Mouse (Mus musculus) WW6 (cell line): ENCODE data around the gene Coa3.
"Not testable (repeated sequence)": the region's sequence is repeated elsewhere in the genome, so short reads cannot be mapped to it uniquely, and the experiment has no call there.

Source experiments
- DNase-seq: peaks from one replicate; pipeline ENCODE4 v3.0.0-alpha.2; 2013; ENCODE audit warnings: low read depth, low spot score

Gene Coa3

DNA sequence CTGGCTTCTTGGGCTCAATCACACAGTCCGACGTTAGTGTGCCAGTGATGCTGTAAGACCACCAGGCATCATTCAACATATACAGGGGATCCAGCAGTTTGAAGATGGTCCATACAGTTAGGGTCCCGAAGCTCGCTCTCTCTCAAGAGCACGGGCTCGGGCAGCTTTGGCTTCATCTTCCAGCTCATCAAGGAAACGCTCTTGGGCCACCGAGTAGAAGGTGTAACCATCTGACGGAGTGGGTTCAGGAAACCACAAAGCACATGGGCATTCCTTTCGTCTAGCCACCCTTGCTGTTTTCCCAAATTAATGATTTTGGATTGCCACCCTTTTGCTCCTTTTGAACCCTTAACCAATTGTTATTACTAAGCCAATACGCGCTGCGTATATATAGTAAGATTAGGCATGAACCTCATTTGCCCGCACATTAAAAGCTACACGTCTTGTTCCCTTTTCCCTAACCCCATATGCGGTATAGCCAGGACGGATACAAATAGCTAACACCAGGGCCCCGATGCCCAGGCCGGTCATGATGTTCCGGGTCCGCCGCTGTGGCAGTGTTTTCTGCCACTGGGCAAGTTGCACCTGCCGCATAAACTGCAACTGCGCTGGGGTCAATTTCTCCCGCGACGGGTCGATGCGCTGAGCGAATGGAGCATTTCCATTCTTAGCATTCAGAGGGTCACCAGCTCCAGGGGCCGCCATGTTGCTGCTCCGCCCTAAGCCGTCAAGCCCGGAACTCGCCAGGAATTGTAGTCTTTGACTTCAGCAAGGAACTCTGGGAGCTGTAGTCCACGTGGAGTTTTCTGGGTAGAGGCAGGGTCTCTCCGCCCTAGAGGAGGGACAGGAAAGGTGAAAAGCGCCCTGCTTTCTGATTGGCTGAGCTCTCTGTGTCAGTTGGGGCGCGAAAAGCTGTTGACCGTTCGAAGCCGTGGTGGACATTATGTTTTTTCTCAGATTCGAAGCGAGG, at the start of gene Coa3, which contains the start of gene Cntd1:
Gene Coa3, minus strand, starts transcription at position 892 of the 970 bp plus-strand sequence.
Gene Cntd1, plus strand, starts transcription at position 790 of the 970 bp plus-strand sequence.
- peak; percentile 90 for DNase-seq

GRCm38 (mm10) chr11:101327311-101327710, 48.4 kb upstream of the Coa3 start:
- no peak for DNase-seq

- DNase-seq, result no peak
Measured at GRCm38 (mm10) chr11:101326147-101326546, 47.2 kb upstream of the Coa3 start.

- not testable (repeated sequence) for DNase-seq
Measured at GRCm38 (mm10) chr11:101325201-101325600, 46.3 kb upstream of the Coa3 start.

DNA sequence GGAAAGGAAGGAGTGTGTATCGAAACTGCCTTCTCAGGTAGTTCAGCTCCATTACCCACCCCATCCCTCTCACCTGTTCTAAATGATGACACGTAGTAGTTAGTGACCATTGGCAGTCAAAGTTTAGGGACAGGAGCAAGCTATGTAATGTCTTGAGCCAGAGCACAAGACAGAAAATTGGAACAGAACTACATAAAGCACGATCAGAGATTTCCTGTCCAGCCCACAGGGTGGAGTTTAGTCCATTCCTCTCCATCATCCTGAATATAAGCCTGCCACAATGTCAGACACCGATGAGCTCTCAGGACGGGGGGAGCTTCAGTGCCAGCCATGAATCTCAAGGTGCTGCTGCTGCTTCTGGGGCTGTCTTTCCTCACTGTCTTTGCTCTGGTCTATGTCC, 45.8 kb upstream of the Coa3 start, which contains the start of gene Aoc2:
Gene Aoc2, plus strand, starts transcription at position 301 of the 400 bp plus-strand sequence.
- no peak for DNase-seq

GRCm38 (mm10) chr11:101323609-101324008, 44.7 kb upstream of the Coa3 start:
- DNase-seq, result no peak

DNA sequence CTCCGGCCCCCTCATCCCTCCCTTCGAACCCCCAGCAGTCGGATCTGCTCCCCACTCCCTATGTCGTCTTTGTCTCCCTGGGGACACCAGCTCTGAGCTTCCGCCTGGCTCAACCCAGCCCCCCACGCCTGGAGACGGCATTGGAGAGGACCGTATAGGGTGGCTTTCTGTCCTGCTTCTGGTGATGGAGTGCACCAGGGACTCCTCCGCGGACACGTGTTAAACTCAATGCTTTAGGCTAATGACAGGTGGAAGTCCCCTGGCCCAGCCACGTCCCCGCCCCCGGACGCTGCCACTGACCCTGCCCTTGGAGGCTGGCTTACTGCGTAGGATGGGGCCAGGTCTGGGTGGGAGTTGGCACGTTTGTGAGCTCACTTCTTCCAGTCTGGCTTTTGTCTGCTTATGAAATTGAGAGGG, 37.6 kb upstream of the Coa3 start:
- no peak for DNase-seq

DNA sequence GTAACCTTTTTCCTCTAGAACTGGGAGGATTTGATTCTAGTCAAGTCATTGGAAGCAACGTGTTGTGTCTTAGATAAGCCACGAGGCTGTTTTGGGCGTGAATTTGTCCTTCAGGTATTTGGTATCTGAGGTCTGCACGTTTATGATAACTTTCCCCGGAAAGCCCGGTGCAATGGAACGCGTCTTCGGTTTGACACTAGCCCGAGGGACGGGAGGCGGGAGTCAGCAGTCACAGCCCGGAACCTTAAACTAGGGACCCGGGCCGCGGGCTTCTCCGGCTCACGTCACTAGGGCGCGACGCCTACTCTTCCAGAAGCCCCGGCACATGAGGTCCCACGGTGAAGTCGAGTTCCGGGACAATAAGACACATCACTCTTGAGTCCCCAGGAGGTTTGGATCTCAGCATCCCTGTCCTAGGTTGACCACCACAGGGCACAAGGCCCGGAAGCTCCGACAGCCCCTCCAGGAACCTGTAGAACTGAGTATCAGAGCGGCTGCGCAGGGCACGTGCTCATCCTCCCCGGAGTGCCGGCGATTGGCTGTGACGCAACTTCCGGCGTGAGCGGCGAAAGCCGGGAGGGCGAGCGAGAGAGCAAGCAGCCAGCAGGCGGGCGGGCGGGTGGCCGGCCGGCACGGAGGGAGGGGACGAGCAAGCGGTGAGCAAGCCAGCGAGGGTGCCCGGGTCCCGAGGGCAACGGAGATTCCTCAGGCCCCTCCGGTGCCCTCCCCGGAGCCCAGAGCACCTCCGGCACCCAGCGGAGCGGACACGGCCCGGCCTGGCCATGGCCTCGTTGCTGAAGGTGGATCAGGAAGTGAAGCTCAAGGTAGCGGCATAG, 37.0 kb upstream of the Coa3 start, which contains the start of gene Psme3:
Gene Psme3, plus strand, starts transcription at position 549 of the 836 bp plus-strand sequence.
- peak; percentile 97 for DNase-seq

GRCm38 (mm10) chr11:101315082-101315650, 36.3 kb upstream of the Coa3 start:
- DNase-seq, result no peak

GRCm38 (mm10) chr11:101314567-101314966, 35.7 kb upstream of the Coa3 start:
- no peak for DNase-seq

GRCm38 (mm10) chr11:101312150-101312549, 33.2 kb upstream of the Coa3 start:
- no peak for DNase-seq

GRCm38 (mm10) chr11:101311083-101311482, 32.2 kb upstream of the Coa3 start:
- no peak for DNase-seq

- DNase-seq, result no peak
Measured at GRCm38 (mm10) chr11:101307744-101308143, 28.8 kb upstream of the Coa3 start.

- peak; percentile 95 for DNase-seq
Measured at GRCm38 (mm10) chr11:101302004-101302798, 23.3 kb upstream of the Coa3 start, which contains the start of gene Becn1. Gene Becn1, minus strand, starts transcription at chr11:101302286.

DNA sequence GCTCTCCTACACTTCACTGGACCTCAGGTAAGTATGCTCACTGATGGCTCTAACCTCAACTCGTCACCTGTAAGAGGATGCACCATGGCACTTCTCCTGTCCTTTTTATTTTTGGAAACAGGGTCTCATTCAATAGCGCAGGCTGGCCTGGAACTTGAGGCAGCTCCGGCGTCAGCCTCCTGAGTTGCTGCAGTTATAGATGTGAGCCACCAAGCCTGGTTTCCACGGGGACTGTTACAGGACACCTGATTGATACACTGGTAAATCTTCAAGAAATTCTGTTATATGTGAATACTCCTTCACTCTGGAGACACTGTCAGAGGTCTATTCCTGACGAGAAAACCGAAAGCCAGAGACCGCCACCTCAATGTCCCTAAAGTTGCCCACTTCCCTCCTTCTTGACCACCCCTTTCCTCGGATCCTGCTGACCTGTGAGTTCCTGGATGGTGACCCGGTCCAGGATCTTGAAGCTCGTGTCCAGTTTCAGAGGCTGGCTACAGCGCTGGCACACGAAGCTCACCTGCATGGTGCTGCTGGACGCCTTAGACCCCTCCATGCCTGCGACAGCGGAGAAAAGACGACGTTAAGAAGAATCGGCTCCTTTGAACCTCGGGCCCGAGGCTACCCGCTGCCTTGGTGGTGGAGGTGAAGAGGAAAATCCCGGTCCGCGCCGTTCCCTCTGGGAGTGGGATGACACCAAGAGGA, 22.5 kb upstream of the Coa3 start:
- DNase-seq, result no peak

GRCm38 (mm10) chr11:101300881-101301280, 22.0 kb upstream of the Coa3 start:
- DNase-seq, result no peak

GRCm38 (mm10) chr11:101295191-101295590, 16.3 kb upstream of the Coa3 start:
- DNase-seq, result no peak

- no peak for DNase-seq
Measured at GRCm38 (mm10) chr11:101291231-101291630, 12.3 kb upstream of the Coa3 start.

- no peak for DNase-seq
Measured at GRCm38 (mm10) chr11:101287306-101287705, 8.4 kb upstream of the Coa3 start.

GRCm38 (mm10) chr11:101283805-101284204, 4.9 kb upstream of the Coa3 start:
- DNase-seq, result no peak
